Mouse (Mus musculus) activated CD4-positive, CD25-positive, alpha-beta regulatory T cell, adult 4 months (primary cell): Measurements from ENCODE around the gene Hist1h2ab. TPM values are rescaled to one million over a fixed set of nuclear protein-coding genes. Genes with fewer than 3 reads are reported as not detected.

Experiments
- ATAC-seq: one replicate; pipeline ENCODE4 v1.8.0; 2017
- polyA plus RNA-seq, 2 experiments: library from polyadenylated mRNA; unstranded; fragments of 100-300 nt; shearing (Covaris generic); gene quantifications; one replicate each; pipeline ENCODE4 v1.2.1; 2017

The Hist1h2ab gene
- polyA plus RNA-seq, 2 experiments from 2014 or later: 9.5 to 10.0 TPM

DNA sequence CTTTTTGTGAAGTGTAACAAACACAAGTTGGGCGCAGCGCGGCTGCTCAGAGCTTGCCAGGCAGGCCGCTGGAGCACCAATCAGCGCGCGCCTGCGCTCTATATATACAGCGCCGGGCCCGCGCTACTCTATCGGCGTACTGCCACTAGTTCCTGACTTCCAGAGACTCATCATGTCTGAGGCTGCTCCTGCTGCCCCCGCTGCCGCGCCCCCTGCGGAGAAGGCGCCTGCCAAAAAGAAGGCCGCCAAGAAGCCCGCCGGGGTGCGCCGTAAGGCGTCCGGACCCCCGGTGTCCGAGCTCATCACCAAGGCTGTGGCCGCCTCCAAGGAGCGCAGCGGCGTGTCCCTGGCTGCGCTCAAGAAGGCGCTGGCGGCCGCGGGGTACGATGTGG, 12.3 kb upstream of the Hist1h2ab start, which contains the start of gene Hist1h1c:
Gene Hist1h1c, plus strand, starts transcription at position 132 of the 392 bp plus-strand sequence.
- peak; percentile 72 for ATAC-seq

DNA sequence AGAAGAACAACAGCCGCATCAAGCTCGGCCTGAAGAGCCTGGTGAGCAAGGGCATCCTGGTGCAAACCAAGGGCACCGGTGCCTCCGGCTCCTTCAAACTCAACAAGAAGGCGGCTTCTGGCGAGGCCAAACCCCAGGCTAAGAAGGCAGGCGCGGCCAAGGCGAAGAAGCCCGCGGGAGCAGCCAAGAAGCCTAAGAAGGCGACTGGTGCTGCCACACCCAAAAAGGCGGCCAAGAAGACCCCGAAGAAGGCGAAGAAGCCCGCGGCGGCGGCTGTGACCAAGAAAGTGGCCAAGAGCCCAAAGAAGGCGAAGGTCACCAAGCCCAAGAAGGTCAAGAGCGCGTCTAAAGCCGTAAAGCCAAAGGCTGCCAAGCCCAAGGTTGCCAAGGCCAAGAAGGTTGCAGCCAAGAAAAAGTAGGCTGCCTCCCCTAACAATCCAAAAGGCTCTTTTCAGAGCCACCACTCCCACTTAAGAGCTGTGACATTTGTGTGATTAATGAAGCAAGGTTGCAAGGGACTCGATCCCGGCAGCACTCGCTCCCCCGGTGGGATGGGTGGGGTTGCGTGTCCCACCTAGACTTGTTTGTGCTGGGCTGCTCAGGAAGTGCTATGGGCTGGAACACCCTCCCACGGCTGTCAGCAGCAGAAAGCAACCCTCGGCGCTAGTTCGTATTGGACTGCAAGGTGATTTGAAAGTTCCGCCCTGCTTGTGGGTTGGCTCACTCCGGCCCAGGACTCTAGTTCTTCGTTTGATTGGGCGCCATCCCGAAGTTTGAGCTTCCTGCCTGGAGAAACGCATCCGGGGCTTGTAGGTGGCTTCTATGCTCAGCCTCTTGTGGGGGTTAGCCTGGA, 11.6 kb upstream of the Hist1h2ab start:
- ATAC-seq: peak; percentile 86

DNA sequence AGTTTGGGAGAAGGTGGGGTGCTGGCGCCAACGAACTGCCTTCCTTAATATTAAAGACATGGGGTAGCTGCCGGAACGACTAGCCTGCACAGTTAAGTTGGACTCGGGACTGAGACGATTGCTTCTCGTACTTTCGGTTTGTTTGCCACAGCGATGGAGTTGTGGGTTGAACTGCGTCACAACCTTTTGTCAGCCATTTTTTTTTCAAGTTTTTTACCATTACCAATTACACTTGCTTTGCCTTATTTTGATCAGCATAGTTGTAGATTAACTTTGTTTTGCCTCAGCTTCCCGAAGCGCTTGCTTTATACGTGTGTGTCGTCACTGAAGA, 11.0 kb upstream of the Hist1h2ab start:
- peak; percentile 57 for ATAC-seq

DNA sequence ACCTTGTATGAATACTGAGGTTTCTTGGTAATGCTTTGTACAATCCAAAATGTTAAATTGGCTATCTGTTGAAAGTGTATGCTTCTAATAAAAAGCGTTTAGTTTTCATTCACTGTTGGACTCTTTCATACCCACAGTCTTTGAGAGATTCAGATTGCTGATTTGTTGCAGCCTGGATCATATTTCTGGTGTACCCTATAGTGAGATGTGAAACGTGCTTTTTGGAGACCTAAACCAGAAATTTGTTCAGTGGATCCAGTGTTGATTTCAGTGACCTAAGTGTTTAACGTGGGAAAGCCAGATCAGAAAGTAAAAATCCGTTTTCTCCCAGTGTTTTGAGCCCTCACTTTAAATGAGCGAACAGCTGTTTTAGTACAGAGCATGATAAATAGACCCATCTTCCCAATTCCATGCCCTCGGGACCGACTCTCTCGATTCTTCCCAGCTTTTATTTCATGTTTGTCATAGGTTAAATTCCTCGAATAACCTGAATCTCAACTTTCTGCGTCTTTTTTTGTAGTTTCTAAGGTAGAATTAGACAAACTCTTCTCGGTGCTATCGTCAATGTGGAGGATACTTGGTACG, 10.6 kb upstream of the Hist1h2ab start:
- ATAC-seq: no peak

DNA sequence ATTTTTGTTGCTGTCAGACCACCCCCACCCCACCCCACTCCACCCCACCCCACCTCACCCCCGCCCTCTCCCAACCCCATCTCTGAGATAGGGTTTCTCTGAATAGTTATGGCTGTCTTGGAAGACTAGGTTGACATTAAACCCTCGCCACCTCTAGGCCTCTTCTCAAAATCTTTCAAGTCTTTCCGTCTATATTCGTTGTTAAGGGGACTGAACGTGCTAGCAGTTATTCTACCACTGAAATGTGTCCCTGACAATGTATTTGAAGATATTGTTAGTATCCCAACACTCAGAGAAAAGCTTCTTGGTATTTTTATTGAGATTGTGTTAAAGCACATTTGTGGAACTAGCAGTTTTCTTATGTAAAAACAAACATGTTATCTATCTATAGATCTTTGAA, 10.0 kb upstream of the Hist1h2ab start:
- no peak for ATAC-seq

DNA sequence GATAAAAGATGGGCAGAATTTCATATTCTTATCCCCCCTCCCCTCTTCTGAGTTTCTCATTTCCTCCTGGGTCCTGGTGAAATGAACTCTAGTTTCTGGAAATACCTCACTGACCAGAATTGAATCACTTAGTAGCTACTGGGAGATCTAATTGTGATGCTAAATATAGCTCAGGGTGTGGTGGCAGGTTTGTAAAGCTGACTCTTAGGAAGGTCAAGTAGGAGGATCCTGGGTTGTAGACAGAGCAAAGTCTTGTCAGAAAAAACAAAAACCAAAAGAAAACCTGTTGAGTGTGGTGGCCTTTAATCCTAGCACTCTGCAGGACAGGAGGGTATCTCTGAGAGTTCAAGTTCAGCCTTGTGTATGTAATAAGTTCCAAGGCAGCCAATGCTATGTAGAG, 8.9 kb upstream of the Hist1h2ab start:
- ATAC-seq: no peak

DNA sequence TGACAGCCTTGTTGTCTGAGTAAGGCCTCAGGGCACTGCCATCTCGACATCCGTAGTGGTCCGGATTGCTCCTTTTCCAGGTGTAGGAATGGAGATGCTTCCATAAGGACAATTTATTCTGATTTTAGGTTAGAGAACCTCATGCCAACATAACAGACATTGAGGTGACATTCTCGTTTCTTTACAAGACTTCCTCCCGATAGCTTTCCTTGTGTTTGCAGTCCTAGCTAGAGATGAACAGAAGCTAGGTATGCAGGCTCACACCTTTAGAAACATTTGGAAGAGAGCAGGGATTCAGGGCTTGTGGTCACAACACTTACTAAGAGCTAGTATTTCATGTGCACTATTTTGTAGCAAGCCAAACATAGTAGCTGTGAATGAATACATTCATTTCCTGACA, 7.7 kb upstream of the Hist1h2ab start:
- no peak for ATAC-seq

DNA sequence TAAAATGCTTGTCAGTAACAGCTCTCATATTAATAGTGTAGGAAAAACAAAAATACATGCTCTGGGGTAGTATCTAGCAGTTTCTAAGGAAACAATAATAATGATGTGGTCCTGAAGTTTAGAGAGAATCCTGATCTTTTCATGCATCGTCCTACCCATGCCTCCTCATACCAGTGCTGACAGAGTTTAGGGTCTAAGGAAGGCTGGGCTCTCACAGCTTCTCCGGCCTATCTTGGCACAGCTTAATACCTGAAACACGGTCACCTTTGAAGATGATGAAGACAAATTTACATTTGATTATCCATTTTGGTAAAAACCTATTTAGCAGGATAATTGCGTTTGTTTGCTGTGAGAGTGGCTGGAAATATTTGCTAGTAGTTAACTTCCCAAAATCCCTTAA, 7.0 kb upstream of the Hist1h2ab start:
- ATAC-seq: no peak

DNA sequence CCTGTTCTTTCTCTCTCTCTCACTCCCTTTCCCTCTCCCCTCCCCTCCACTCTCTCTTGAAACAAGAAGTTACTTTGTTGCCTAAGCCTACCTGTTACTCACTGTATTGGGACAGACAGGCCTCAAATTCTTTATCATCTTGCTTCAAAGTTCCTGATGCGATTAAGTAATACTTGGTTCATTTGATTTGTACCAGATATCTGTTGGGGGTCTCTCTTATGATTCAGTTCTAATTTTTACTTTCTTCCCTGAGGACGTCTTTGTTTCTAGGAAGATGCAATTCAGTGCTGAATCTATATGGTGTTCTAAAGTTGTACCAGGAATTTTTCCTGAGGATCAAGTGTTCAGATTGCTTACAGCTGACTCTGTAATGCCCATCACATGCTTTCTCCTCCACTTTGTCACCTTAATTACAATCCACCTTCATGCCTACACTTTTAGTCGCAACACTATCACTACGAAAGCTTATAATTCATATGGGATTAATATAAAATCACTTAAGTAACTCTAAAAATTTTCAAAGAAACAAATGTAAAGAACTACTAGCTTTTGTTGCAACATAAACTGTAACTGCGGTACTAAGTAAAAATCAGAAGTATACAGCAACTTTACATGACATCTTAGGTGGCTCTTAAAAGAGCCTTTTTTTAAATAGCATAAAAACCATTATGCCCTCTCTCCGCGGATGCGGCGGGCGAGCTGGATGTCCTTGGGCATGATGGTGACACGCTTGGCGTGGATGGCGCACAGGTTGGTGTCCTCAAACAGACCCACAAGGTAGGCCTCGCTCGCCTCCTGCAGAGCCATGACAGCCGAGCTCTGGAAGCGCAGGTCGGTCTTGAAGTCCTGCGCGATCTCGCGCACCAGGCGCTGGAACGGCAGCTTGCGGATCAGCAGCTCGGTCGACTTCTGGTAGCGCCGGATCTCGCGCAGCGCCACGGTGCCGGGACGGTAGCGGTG, 6.2 kb upstream of the Hist1h2ab start:
- no peak for ATAC-seq

DNA sequence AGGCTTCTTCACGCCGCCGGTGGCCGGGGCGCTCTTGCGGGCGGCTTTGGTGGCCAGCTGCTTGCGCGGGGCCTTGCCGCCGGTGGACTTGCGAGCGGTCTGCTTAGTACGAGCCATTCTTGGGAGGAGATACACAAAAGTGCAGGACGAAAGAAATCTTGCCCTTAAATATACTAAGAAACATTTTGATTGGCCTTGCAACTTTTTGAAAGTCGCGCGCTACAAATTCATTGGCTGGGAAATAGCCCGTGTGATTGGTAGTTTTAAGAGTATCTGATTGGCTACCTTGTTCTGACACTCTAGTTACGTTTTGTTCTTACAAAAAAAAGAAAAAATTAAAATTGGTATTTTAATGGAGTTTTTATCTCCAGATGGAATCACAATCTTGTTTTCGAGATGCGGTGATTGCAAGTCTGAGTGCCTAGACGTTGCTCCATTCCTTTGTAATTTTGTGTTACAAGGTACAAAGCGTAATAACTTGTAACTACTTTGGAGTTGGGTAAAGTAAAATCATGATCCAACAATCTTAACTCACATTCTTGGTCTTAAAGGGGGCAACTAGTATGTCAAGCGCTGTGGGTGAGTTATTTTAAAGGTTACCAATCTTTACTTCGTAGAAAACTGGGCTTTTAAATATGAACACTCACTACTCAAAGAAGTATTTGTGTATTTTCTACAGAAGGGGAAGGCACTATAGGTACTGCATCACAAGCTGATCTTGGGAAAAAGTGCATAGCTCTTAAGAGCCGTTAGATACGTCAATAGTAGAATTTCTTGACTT, 5.4 kb upstream of the Hist1h2ab start, which contains the start of gene Hist1h3c:
Gene Hist1h3c, minus strand, starts transcription at position 222 of the 781 bp plus-strand sequence.
- ATAC-seq: peak; percentile 68

DNA sequence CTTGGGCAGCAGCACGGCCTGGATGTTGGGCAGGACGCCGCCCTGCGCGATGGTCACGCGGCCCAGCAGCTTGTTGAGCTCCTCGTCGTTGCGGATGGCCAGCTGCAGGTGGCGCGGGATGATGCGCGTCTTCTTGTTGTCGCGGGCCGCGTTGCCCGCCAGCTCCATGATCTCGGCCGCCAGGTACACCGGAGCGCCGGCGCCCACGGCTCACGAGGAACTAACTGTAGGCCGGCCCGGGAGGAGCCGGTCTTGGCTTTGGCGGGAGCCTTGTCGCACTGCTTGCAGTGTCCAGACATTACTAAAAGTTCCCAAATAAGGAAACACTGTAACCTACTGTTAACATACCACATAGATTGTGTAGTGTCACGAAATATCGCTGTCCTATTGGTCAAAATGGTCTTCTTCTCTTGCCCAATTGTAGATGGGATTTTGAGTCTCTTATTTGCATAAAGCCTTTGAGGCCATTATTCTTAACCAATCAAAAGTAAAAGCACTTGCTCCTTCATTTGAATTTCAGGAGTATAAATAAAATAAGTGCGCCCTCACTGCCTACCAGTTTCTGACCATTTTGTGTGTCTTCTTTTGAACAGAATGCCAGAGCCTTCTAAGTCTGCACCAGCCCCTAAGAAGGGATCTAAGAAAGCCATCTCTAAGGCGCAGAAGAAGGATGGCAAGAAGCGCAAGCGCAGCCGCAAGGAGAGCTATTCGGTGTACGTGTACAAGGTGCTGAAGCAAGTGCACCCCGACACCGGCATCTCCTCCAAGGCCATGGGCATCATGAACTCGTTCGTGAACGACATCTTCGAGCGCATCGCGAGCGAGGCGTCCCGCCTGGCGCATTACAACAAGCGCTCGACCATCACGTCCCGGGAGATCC, 4.5 kb upstream of the Hist1h2ab start, which contains the start of gene Hist1h2bb:
Gene Hist1h2bb, plus strand, starts transcription at position 534 of the 880 bp plus-strand sequence.
- ATAC-seq: peak; percentile 87

DNA sequence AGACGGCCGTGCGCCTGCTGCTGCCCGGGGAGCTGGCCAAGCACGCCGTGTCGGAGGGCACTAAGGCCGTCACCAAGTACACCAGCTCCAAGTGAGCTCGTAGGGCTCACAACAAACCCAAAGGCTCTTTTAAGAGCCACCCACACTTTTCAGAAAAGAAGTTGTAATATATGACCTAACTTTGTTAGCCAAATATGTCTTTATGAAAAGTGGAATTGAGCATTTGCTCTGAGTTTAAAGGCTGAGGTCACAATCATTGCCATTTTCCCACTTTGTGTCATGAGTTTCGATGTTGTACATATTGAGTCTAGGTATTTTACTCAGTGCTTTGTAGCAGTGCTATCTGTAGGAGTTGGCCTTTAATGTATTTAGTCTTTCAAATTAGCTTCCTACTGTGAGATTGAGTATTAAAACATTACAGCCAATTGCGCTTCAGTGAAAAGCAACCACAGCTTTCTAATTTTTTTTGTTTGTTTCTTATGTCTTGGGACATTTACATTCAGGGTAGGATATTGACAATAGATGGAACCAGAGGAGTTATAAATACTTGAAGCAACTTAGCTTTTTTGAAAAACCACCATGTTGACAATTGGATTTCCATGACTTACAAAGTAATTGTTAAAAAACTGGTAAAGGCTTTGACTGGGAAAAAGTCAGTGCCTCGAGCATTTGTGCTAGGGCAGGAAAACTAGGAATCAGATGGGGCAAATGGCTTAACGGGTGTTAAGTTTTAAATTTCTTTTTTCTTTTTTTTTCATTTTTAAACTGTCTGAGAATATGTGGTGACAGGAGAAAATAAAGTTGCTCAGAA, 3.6 kb upstream of the Hist1h2ab start:
- no peak for ATAC-seq

DNA sequence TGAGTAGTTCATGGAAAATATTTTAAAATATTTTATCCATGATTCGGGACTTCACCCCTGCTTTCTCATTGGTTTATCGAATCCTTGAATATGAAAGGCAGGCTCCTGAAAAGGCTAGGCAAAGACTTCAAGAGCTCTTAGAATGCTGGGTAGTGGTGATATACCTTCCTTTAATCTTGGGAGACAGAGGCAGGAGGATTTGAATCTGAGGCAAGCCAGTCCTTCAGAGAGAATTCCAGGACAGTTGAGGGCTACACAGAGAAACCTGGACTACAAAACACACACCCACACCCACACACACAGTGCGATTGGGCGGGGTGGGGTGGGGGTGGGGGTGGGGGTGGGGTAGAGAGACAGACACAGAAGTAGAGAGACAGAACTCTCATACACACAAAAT, 3.0 kb upstream of the Hist1h2ab start:
- ATAC-seq: no peak

DNA sequence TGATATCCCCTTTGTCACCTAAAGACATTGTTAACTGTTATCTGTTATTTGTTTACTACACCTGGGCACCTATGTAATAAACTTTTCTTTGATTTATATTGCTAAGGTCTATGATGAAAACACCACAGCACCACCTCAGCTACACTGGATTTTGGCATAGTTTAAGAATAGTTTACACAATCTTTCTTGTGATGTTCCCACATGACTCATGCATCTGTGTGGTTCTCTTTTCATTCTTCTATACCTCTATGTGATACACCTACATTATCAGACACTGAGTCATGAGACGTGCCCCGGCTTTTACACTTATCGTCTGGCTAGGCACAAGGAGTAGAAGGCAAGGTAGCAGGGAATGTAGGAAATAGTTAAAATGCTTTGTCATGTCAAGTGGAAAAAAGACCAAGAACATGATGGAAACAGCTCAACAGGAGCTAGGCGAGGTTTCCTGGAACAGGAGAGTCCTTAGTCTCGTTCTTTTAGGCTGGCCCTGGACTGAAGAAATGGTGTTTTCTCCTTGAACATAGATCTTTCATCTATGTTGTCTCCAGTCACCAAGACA, 1.3 kb upstream of the Hist1h2ab start:
- ATAC-seq: no peak

DNA sequence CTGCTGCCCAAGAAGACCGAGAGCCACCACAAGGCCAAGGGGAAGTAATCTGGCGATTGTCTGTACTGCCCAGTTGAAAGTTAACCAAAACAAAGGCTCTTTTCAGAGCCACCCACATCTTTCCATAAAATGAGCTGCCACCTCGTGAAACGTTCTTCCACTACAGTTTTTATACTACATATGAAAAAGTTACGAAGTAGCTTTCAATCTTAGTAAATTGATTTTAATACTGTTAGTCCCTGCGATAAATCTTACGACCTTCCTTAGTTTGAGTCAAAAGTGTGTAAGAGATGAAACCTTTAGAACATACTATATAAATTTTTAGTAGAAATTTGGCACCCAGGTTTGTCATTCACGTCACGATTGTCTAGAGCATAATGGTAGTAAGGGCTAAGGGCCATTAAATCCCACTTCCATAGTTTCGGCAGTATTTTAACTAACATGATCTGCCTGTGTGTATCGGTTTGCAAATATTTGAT, 591 bp downstream of the Hist1h2ab start:
- no peak for ATAC-seq

DNA sequence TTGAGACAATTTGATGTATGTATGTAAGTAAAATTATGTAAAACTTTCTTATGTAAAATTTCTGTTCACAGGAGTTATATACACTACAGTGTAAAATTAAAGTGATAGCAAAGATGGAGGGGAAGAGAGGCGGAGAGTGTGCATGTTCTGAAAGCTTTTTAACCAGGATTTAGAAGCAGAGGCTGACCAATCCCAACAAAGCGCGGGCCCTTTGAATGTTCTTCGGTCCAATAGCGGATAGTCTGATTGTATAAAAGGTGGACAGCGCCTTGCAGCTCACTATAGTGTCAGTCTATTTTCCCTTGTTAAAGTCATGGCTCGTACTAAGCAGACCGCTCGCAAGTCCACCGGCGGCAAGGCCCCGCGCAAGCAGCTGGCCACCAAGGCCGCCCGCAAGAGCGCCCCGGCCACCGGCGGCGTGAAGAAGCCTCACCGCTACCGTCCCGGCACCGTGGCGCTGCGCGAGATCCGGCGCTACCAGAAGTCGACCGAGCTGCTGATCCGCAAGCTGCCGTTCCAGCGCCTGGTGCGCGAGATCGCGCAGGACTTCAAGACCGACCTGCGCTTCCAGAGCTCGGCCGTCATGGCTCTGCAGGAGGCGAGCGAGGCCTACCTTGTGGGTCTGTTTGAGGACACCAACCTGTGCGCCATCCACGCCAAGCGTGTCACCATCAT, 1.3 kb downstream of the Hist1h2ab start, which contains the start of gene Hist1h3b:
Gene Hist1h3b, plus strand, starts transcription at position 201 of the 675 bp plus-strand sequence.
- peak; percentile 38 for ATAC-seq

DNA sequence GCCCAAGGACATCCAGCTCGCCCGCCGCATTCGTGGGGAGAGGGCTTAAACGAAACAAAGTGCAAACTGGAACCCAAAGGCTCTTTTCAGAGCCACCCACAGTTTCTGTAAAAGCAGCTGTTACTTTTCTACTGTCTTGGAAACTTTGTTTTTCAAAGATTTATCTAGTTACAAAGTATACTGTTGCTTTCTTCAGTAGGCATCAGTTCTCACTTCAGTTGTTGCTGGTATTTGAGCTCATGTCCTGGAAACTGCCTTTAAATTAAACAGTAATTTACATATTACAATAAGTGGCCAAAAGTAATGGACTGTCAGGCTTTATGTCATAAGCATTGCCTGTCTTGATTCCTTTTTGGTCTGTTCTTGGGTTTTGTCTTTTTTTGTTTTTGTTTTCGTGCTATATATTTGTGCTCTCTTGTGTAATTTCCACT, 1.8 kb downstream of the Hist1h2ab start:
- ATAC-seq: no peak

DNA sequence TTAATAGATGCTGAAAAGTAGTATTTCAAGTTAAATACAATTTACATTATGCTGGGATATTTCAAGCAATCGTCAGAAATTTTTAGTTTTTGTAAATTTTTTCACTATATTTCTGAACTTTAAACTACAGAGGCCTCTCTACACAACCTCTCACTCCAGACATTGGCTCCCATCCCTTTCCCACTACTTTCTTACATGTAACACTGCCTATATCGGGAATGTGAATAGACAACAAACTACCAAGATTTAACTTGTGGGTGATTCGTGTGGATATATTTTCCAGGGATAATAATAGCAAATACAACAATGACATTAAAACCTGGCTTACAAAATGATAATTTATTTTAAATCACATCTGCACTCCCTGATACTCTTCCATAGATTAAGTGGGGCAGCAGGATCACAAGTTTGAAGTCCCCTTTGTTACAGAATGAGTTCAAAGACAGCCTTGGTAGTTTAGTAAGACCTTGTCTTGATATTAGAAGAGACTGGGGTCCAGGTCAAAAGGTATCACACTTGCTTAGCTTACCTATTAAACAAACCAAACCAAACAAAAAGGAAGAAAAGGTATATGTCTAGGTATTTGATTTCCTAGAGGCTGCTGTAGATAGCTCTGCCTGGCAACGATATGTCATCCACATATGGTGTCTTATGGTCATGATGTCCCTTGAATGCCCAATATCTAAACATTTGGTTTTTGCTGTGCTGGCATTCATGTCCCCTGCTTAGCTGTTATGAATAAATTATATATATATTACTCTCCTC, 2.6 kb downstream of the Hist1h2ab start:
- no peak for ATAC-seq
